Mouse (Mus musculus) intestine, postnatal 0 days (tissue): ENCODE measurements around the gene Gan. TPM values are rescaled to one million over a fixed set of nuclear protein-coding genes. Genes with fewer than 3 reads are reported as not detected.

ENCODE experiments used
- ATAC-seq: fragments of 200-750 bp; cut with Nextera tagmentation; 2 replicates; pipeline ENCODE4 v1.8.0; 2017; ENCODE audit warnings: mild to moderate bottlenecking, moderate TSS enrichment, moderate library complexity
- H3K27ac ChIP-seq: fragments of 300-500 bp; sonication (generic); 2 replicates; pipeline ENCODE4 v1.5.1; 2014; ENCODE audit warnings: mild to moderate bottlenecking, low read depth, low read length, moderate library complexity
- H3K27me3 ChIP-seq: fragments of 300-500 bp; sonication (generic); replicated peaks from 2 replicates; pipeline ENCODE4 v1.6.1; 2014; ENCODE audit warnings: low read length, mixed read lengths; ENCODE audit not compliant: control insufficient read depth, insufficient read depth
- H3K36me3 ChIP-seq: fragments of 300-500 bp; sonication (generic); 2 replicates; pipeline ENCODE4 v1.6.1; 2014; ENCODE audit warnings: mild to moderate bottlenecking, moderate library complexity; ENCODE audit not compliant: control insufficient read depth, insufficient read depth
- H3K4me1 ChIP-seq: fragments of 300-500 bp; sonication (generic); replicated peaks from 2 replicates; pipeline ENCODE4 v1.6.1; 2014; ENCODE audit warnings: antibody characterized with exemption, low read length, mixed read lengths; ENCODE audit not compliant: control insufficient read depth, insufficient read depth
- H3K4me2 ChIP-seq: fragments of 300-500 bp; sonication (generic); replicated peaks from 2 replicates; pipeline ENCODE4 v1.6.1; 2014; ENCODE audit warnings: low read depth, mild to moderate bottlenecking, moderate library complexity
- H3K4me3 ChIP-seq: fragments of 300-500 bp; sonication (generic); 2 replicates; pipeline ENCODE4 v1.5.1; 2014; ENCODE audit warnings: low read depth, low read length
- H3K9ac ChIP-seq: fragments of 300-500 bp; sonication (generic); 2 replicates; pipeline ENCODE4 v1.6.1; 2014; ENCODE audit warnings: mild to moderate bottlenecking, low read depth, low read length
- H3K9me3 ChIP-seq: fragments of 300-500 bp; sonication (generic); 2 replicates; pipeline ENCODE4 v1.6.1; 2016; ENCODE audit warnings: mixed run types; ENCODE audit not compliant: control insufficient read depth
- CTCF ChIP-seq: sonication (generic); IDR thresholded peaks from 2 replicates; pipeline ENCODE4 v1.5.1; 2016; ENCODE audit warnings: low read depth, mild to moderate bottlenecking, control low read depth, antibody characterized with exemption, moderate library complexity
- WGBS: fragments of 180-500 bp; shearing (Covaris S2); extraction: QIAGEN DNeasy Blood & Tissue Kit; methylation state at CpG from one replicate; pipeline ENCODE4 v1.1.7; 2014; 5-methylcytosine and 5-hydroxymethylcytosine counted together
- polyA plus RNA-seq: library from polyadenylated mRNA; unstranded; fragments of >200 nt; fragmentation: Nextera tagmentation; extraction: Ambion mirVana; gene quantifications from 2 replicates; pipeline ENCODE4 v1.2.1, GENCODE M21; 2015

The Gan gene
- polyA plus RNA-seq, 1 experiment from 2014 or later: 1.1 TPM

GRCm38 (mm10) chr8:117126411-117126810, 31.5 kb upstream of the Gan start:
- H3K4me1 ChIP-seq: no peaks in the 10 kb centered on the region; the same call in 1 of the 2 replicates
- H3K4me2 ChIP-seq: no peak overlapping the region
- no peak overlapping the region for H3K27ac ChIP-seq
- 95% methylated on average over 3 of the region's 3 CpGs for WGBS
- no peak for TF ChIP-seq CTCF
- no peak overlapping the region for H3K4me3 ChIP-seq
- H3K27me3 ChIP-seq: no peaks in the 10 kb centered on the region
- ATAC-seq: no peak
- H3K9me3 ChIP-seq: no peaks in the 10 kb centered on the region
- H3K9ac ChIP-seq: no peak overlapping the region
- no peaks in the 10 kb centered on the region for H3K36me3 ChIP-seq

- Histone ChIP-seq H3K27me3 (no peaks in the 10 kb centered on the region), H3K4me1 (no peaks in the 10 kb centered on the region), H3K4me2 (no peak overlapping the region), H3K27ac (no peak overlapping the region), H3K9ac (no peak overlapping the region), H3K9me3 (no peaks in the 10 kb centered on the region), H3K36me3 (no peaks in the 10 kb centered on the region), H3K4me3 (no peak overlapping the region)
- peak; percentile 42 for TF ChIP-seq CTCF
- ATAC-seq: no peak
- 82% methylated on average over 8 of the region's 8 CpGs for WGBS
These were observed 30.9 kb upstream of the Gan start for GRCm38 (mm10) chr8:117127063-117127462.

- Histone ChIP-seq H3K4me3 (no peak overlapping the region), H3K4me1 (no peaks in the 10 kb centered on the region), H3K4me2 (no peak overlapping the region), H3K27me3 (no peaks in the 10 kb centered on the region), H3K27ac (no peak overlapping the region), H3K9me3 (no peaks in the 10 kb centered on the region), H3K9ac (no peak overlapping the region), H3K36me3 (no peaks in the 10 kb centered on the region)
- 81% methylated on average over 3 of the region's 3 CpGs for WGBS
- no peak for TF ChIP-seq CTCF
- ATAC-seq: no peak
These were observed 24.2 kb upstream of the Gan start for GRCm38 (mm10) chr8:117133702-117134101.

GRCm38 (mm10) chr8:117136351-117136750, 21.6 kb upstream of the Gan start:
- no peak for ATAC-seq
- no peak overlapping the region for H3K27ac ChIP-seq
- no peaks in the 10 kb centered on the region for H3K4me1 ChIP-seq
- TF ChIP-seq CTCF: no peak
- H3K27me3 ChIP-seq: no peaks in the 10 kb centered on the region
- H3K9ac ChIP-seq: no peak overlapping the region
- WGBS: 54% methylated on average over 4 of the region's 4 CpGs
- H3K9me3 ChIP-seq: no peaks in the 10 kb centered on the region
- H3K4me3 ChIP-seq: no peak overlapping the region
- no peak overlapping the region for H3K4me2 ChIP-seq
- no peaks in the 10 kb centered on the region for H3K36me3 ChIP-seq

GRCm38 (mm10) chr8:117136763-117137162, 21.2 kb upstream of the Gan start:
- WGBS: 65% methylated on average over 2 of the region's 2 CpGs
- ATAC-seq: no peak

GRCm38 (mm10) chr8:117137357-117137756, 20.6 kb upstream of the Gan start:
- Histone ChIP-seq H3K9ac (no peak overlapping the region), H3K4me3 (no peak overlapping the region), H3K27ac (no peak overlapping the region), H3K9me3 (no peaks in the 10 kb centered on the region), H3K4me2 (peak overlapping the region; percentile 17; the same call in 1 of the 2 replicates), H3K4me1 (no peaks in the 10 kb centered on the region), H3K27me3 (no peaks in the 10 kb centered on the region), H3K36me3 (no peaks in the 10 kb centered on the region)
- peak; percentile 76 for ATAC-seq
- no peak for TF ChIP-seq CTCF
- WGBS: 25% methylated on average over 11 of the region's 11 CpGs

More at GRCm38 (mm10) chr8:117136763-117137162, 21.2 kb upstream of the Gan start:
- H3K4me3 ChIP-seq: no peak overlapping the region
- H3K4me2 ChIP-seq: no peak overlapping the region
- H3K36me3 ChIP-seq: no peaks in the 10 kb centered on the region
- no peaks in the 10 kb centered on the region for H3K27me3 ChIP-seq
- no peak for TF ChIP-seq CTCF
- no peaks in the 10 kb centered on the region for H3K9me3 ChIP-seq
- no peak overlapping the region for H3K27ac ChIP-seq
- H3K9ac ChIP-seq: no peak overlapping the region
- no peaks in the 10 kb centered on the region for H3K4me1 ChIP-seq

- no peaks in the 10 kb centered on the region for H3K27me3 ChIP-seq
- H3K9ac ChIP-seq: no peak overlapping the region
- no peak overlapping the region for H3K4me3 ChIP-seq
- 92% methylated on average over 6 of the region's 6 CpGs for WGBS
- no peak overlapping the region for H3K27ac ChIP-seq
- TF ChIP-seq CTCF: peak; percentile 54
- no peaks in the 10 kb centered on the region for H3K36me3 ChIP-seq
- no peaks in the 10 kb centered on the region for H3K4me1 ChIP-seq
- no peak overlapping the region for H3K4me2 ChIP-seq
- no peak for ATAC-seq
- no peaks in the 10 kb centered on the region for H3K9me3 ChIP-seq
These were observed 9.4 kb upstream of the Gan start for GRCm38 (mm10) chr8:117148520-117148919.
